Mouse (Mus musculus): Measurements from ENCODE around the gene Fut4. TPM values are rescaled to one million over a fixed set of nuclear protein-coding genes. Genes with fewer than 3 reads are reported as not detected.
"Not testable (repeated sequence)": the region's sequence is repeated elsewhere in the genome, so short reads cannot be mapped to it uniquely, and the experiment has no call there.

Gene Fut4
- polyA plus RNA-seq, 1 experiment from 2014 or later, result 0.69 TPM

- ATAC-seq (ENCODE audit: low read depth) (no peak), DNase-seq (no peak)
- H3K4me1 ChIP-seq (replicated peaks), result no peaks in the 10 kb centered on the region
- no peak overlapping the region for H3K27ac ChIP-seq
- no peak overlapping the region for H3K9ac ChIP-seq
- 29% methylated on average over 5 of the region's 5 CpGs for WGBS (ENCODE audit: insufficient replicate concordance)
- no peak overlapping the region for H3K4me3 ChIP-seq (replicated peaks)
- H3K27me3 ChIP-seq, result no peaks in the 10 kb centered on the region
- H3K36me3 ChIP-seq, result no peaks in the 10 kb centered on the region
- H3K4me2 ChIP-seq, result no peak overlapping the region
- no peaks in the 10 kb centered on the region for H3K9me3 ChIP-seq (replicated peaks)
These were observed 27.3 kb downstream of the Fut4 start for GRCm38 (mm10) chr9:14724755-14725420.

DNA sequence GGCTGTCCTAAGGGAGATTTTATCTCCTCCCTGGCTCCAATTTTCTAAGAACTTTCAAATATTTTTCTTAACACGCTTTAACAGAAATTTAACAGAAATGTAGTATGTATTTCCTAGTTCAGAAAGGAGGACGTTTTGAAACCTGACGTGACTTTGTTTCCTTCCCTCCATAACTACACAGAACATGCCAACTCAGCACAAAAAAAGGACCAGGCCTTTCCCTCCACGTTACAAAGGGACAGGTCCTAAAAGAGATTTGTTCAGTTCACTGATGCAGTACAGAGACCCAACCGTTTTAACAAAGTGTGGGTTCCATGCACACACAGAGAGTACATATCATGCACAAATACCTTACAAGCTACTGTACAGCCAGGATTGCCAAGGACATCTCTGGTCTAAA is 30.6 kb downstream of the Fut4 start:
- H3K9ac ChIP-seq, result no peak overlapping the region
- H3K4me1 ChIP-seq (replicated peaks), result peaks cover 3% of the 10 kb centered on the region
- WGBS (ENCODE audit: insufficient replicate concordance), result 58% methylated on average over 5 of the region's 5 CpGs
- no peak overlapping the region for H3K4me3 ChIP-seq (replicated peaks)
- H3K9me3 ChIP-seq (replicated peaks), result no peaks in the 10 kb centered on the region
- no peak overlapping the region for H3K27ac ChIP-seq
- no peak overlapping the region for H3K4me2 ChIP-seq
- DNase-seq (no peak), ATAC-seq (ENCODE audit: low read depth) (no peak)
- H3K27me3 ChIP-seq, result no peaks in the 10 kb centered on the region
- H3K36me3 ChIP-seq, result no peaks in the 10 kb centered on the region

- ATAC-seq (ENCODE audit: low read depth), result no peak
- 49% methylated on average over 2 of the region's 2 CpGs for WGBS (ENCODE audit: insufficient replicate concordance)
- H3K27me3 ChIP-seq, result no peaks in the 10 kb centered on the region
These were observed 31.8 kb downstream of the Fut4 start for GRCm38 (mm10) chr9:14720384-14720783.

GRCm38 (mm10) chr9:14718332-14718691 is 33.9 kb downstream of the Fut4 start:
- no peak overlapping the region for H3K4me3 ChIP-seq (replicated peaks)
- H3K27ac ChIP-seq, result no peak overlapping the region
- no peaks in the 10 kb centered on the region for H3K9me3 ChIP-seq (replicated peaks)
- H3K4me1 ChIP-seq (replicated peaks), result peaks cover 3% of the 10 kb centered on the region
- no peak overlapping the region for H3K9ac ChIP-seq
- DNase-seq, result no peak
- H3K4me2 ChIP-seq, result no peak overlapping the region
- no peak for ATAC-seq (ENCODE audit: low read depth)
- no peaks in the 10 kb centered on the region for H3K27me3 ChIP-seq
- H3K36me3 ChIP-seq, result no peaks in the 10 kb centered on the region

More at GRCm38 (mm10) chr9:14720384-14720783, 31.8 kb downstream of the Fut4 start:
- Histone ChIP-seq H3K4me2 (no peak overlapping the region), H3K4me3 (replicated peaks) (no peak overlapping the region), H3K27ac (no peak overlapping the region), H3K4me1 (replicated peaks) (peaks cover 3% of the 10 kb centered on the region), H3K9ac (no peak overlapping the region), H3K9me3 (replicated peaks) (no peaks in the 10 kb centered on the region), H3K36me3 (no peaks in the 10 kb centered on the region)
- no peak for DNase-seq

DNA sequence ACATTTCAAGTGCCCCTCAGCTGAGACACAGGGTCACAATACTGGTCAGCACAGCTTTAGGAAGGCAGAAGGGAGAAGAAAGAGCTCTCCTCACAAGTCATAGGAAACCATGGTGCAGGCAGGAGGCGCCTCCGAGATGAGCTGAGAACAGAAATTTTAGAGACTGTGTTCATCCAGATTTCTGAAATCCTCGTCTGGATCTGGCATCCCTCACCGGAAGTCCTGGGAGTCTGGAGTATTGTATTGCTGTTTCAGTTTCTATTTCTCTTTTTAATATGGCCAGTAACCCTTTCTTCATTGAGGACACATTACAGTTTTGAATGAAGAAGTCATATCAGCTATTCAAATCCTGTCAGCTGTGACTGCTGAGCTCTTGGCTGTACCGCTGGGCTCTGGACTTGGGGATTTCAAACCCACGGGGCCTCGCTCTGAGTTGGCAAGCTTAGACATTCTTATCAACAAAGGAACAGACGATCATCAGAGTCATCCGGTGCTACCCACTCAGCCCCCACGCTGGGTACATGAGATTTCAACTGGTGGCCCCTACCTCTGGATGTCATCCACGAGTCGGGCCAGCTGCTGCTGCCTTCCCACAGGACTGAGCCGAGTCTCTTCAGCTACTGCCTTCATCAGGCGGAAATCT is 34.4 kb downstream of the Fut4 start:
- Histone ChIP-seq H3K4me2 (no peak overlapping the region), H3K4me1 (replicated peaks) (peaks cover 3% of the 10 kb centered on the region), H3K9ac (no peak overlapping the region), H3K27ac (no peak overlapping the region), H3K4me3 (replicated peaks) (no peak overlapping the region), H3K27me3 (no peaks in the 10 kb centered on the region), H3K9me3 (replicated peaks) (no peaks in the 10 kb centered on the region), H3K36me3 (no peaks in the 10 kb centered on the region)
- DNase-seq, result no peak
- ATAC-seq (ENCODE audit: low read depth), result no peak
- 34% methylated on average over 14 of the region's 14 CpGs for WGBS (ENCODE audit: insufficient replicate concordance)

DNA sequence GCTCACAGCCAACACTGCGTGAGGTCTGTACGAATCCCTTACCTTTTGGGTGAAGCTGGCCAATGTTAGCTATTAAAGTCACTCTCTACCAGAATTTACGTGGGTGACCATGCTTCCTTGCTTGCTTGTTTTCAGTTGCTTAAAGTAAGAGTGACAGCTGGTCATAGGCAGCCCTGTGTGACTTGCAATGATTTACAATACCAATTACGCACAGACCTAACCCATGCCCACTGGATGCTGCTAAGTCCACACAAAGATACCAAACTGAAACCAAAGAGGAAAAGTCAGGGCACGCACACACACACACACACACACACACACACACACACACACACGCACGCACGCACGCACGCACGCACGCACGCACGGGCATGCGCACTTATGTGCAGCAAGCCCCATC is 36.9 kb downstream of the Fut4 start:
- Histone ChIP-seq H3K4me3 (replicated peaks) (no peak overlapping the region), H3K27ac (no peak overlapping the region), H3K4me2 (no peak overlapping the region), H3K9me3 (replicated peaks) (no peaks in the 10 kb centered on the region), H3K27me3 (no peaks in the 10 kb centered on the region), H3K4me1 (replicated peaks) (peaks cover 3% of the 10 kb centered on the region), H3K36me3 (no peaks in the 10 kb centered on the region), H3K9ac (no peak overlapping the region)
- whole genome bisulfite sequencing (ENCODE audit: insufficient replicate concordance), result 72% methylated on average over 15 of the region's 15 CpGs
- DNase-seq, result no peak
- no peak for ATAC-seq (ENCODE audit: low read depth)

DNA sequence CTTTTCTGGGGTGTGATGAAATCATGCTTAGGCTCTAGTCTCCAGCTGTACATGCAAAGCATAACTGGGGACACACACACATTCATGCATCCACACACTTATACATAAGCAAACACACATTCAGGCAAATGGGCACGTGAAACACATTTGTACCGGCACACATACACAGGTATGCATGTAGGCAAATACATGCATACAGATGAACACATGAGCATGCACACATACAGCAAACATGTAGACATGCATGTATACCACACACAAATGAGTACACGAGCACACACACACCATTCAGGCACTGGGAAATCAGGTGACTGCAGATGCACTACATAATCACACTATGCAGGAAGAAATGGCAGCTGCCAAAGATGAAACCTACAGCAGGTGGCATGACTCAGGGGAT is 41.3 kb downstream of the Fut4 start:
- Histone ChIP-seq H3K4me3 (replicated peaks) (no peak overlapping the region), H3K9me3 (replicated peaks) (no peaks in the 10 kb centered on the region), H3K27ac (no peak overlapping the region), H3K4me1 (replicated peaks) (no peaks in the 10 kb centered on the region), H3K27me3 (no peaks in the 10 kb centered on the region), H3K9ac (no peak overlapping the region), H3K36me3 (no peaks in the 10 kb centered on the region), H3K4me2 (no peak overlapping the region)
- 66% methylated on average over 3 of the region's 3 CpGs for WGBS (ENCODE audit: insufficient replicate concordance)
- ATAC-seq (ENCODE audit: low read depth) (no peak), DNase-seq (no peak)

GRCm38 (mm10) chr9:14705321-14706162 is 46.7 kb downstream of the Fut4 start:
- WGBS (ENCODE audit: insufficient replicate concordance), result 58% methylated on average over 13 of the region's 13 CpGs
- H3K4me2 ChIP-seq, result no peak overlapping the region
- ATAC-seq (ENCODE audit: low read depth) (no peak), DNase-seq (no peak)
- H3K27ac ChIP-seq, result no peak overlapping the region
- H3K9me3 ChIP-seq (replicated peaks), result no peaks in the 10 kb centered on the region
- no peaks in the 10 kb centered on the region for H3K27me3 ChIP-seq
- no peaks in the 10 kb centered on the region for H3K4me1 ChIP-seq (replicated peaks)
- H3K9ac ChIP-seq, result no peak overlapping the region
- no peaks in the 10 kb centered on the region for H3K36me3 ChIP-seq
- H3K4me3 ChIP-seq (replicated peaks), result no peak overlapping the region

GRCm38 (mm10) chr9:14700795-14701194 is 51.4 kb downstream of the Fut4 start:
- ATAC-seq (ENCODE audit: low read depth); H3K27me3 ChIP-seq; H3K4me3 ChIP-seq (replicated peaks); H3K36me3 ChIP-seq; H3K9ac ChIP-seq; H3K4me1 ChIP-seq (replicated peaks); H3K9me3 ChIP-seq (replicated peaks); H3K4me2 ChIP-seq; H3K27ac ChIP-seq; DNase-seq: not testable (repeated sequence)
- WGBS (ENCODE audit: insufficient replicate concordance), result 76% methylated on average over 1 of the region's 1 CpGs

- Histone ChIP-seq H3K27ac (no peak overlapping the region), H3K4me1 (replicated peaks) (no peaks in the 10 kb centered on the region), H3K4me2 (no peak overlapping the region), H3K4me3 (replicated peaks) (no peak overlapping the region), H3K27me3 (no peaks in the 10 kb centered on the region), H3K9ac (no peak overlapping the region), H3K9me3 (replicated peaks) (no peaks in the 10 kb centered on the region), H3K36me3 (no peaks in the 10 kb centered on the region)
- WGBS (ENCODE audit: insufficient replicate concordance), result 34% methylated on average over 7 of the region's 7 CpGs
- no peak for DNase-seq
- no peak for ATAC-seq (ENCODE audit: low read depth)
These were observed 52.9 kb downstream of the Fut4 start for GRCm38 (mm10) chr9:14699288-14699640.

DNA sequence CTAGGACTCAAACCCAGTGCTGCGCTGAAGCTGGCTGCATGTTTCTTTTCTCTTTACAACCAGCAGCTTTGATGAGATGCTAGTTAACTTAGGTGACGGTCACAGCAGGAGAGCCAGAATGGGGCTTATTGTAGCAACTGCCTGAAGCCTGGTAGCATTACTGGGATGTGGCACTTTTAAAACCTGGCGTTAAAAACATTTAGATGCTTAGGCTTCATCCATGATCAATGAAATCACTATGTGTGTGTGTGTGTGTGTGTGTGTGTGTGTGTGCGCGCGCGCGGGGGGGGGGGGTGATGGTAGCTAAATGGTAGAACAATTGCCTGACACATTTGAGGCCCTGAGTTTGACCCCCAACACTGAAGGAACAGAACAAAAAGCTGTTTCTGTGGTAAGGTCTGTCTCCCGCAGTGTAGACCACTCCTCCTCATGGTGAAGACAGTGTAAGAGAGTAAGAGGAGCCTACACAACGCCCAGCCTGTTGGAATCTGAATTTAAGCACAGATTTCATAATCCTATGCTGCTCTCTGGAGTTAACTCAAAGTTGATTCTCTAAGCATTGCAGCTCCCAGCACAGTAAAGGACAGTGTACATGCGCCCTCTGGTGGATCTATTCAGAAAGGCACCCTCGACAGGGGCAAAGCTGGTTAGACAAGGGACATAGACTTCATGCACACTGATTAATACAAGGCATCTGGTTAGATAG is 53.5 kb downstream of the Fut4 start:
- ATAC-seq (ENCODE audit: low read depth) (peak; percentile 57), DNase-seq (peak; percentile 36)
- Histone ChIP-seq H3K4me3 (replicated peaks) (no peak overlapping the region), H3K4me1 (replicated peaks) (no peaks in the 10 kb centered on the region), H3K27me3 (no peaks in the 10 kb centered on the region), H3K4me2 (no peak overlapping the region), H3K27ac (no peak overlapping the region), H3K36me3 (no peaks in the 10 kb centered on the region), H3K9ac (no peak overlapping the region), H3K9me3 (replicated peaks) (no peaks in the 10 kb centered on the region)
- 51% methylated on average over 12 of the region's 12 CpGs for WGBS (ENCODE audit: insufficient replicate concordance)

Measured in liver, embryonic 13.5 days (tissue).